ENCODE assay signal across 16 mouse cellular contexts in the genomic region with DNA sequence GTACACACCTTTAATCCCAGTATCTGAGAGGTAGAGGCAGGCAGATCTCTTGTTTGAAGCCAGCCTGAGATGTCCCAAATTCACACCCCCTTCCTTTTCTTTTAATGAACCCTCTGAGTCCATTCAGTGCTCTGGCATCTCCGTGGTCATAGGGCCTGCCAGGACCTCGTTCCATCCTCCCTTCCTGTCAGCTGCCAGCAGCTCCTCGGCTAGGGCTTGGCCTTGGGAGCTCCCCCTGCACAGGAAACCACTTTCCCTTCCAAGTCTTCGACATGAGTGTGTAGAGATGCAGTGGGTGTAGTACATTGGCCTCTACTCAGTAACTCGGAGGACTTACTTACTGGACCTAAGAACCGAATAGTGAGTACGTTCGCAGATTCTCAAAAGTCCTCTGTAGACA. TPM values are rescaled to one million over a fixed set of nuclear protein-coding genes. Genes with fewer than 3 reads are reported as not detected.
DNase-seq lines count a peak whose midpoint lies in the region; ATAC-seq and TF ChIP-seq lines count a peak whose summit lies in the region.
"Had no signal": no experiment of that assay in that cellular context is flagged by ENCODE, and none has a peak within 500 bp of the region (broad histone marks: within the 10 kb centered on the region; RNA-seq: fewer than 3 reads in every experiment).

No protein-coding gene starts in this region.

- no peak for TF ChIP-seq CTCF in kidney, adult 2 months (conservative IDR thresholded peaks at IDR 0.05; ENCODE audit: insufficient read depth, insufficient read length, low read depth, low read length)

- H3K79me2 ChIP-seq in myocyte (ENCODE audit: control insufficient read depth, insufficient read depth) = no peaks in the 10 kb centered on the region

- no peak overlapping the region for H3K27ac ChIP-seq in kidney, adult 2 months (ENCODE audit: insufficient read depth, low read depth, low read length)
- no peak overlapping the region for H3K27ac ChIP-seq in kidney, embryonic 15.5 days
- H3K27ac ChIP-seq: forebrain, embryonic 12.5 days; hindbrain, embryonic 13.5 days; neural tube, embryonic 13.5 days had no signal

- no peak for TF ChIP-seq POLR2A in kidney, adult 2 months (IDR thresholded peaks at IDR 0.05; ENCODE audit: low read depth, low read length)
- no peak for TF ChIP-seq POLR2A in myocyte (IDR thresholded peaks at IDR 0.05; ENCODE audit: insufficient read length, low read depth)

- H3K4me2 ChIP-seq in kidney, embryonic 15.5 days = no peak overlapping the region
- H3K4me2 ChIP-seq in myocyte (ENCODE audit: low read depth) = no peak overlapping the region
- H3K4me2 ChIP-seq: forebrain, embryonic 12.5 days; hindbrain, embryonic 13.5 days; neural tube, embryonic 13.5 days had no signal

- 59% methylated on average over 8 of the region's 8 CpGs for WGBS in kidney, adult 2 months
- 70% methylated on average over 8 of the region's 8 CpGs for WGBS in kidney, embryonic 15.5 days

- no peaks in the 10 kb centered on the region for H3K4me1 ChIP-seq in kidney, adult 2 months (ENCODE audit: control insufficient read depth, insufficient read depth, low read length)
- peaks cover 3% of the 10 kb centered on the region; the same call in 1 of the 2 replicates for H3K4me1 ChIP-seq in kidney, embryonic 15.5 days
- H3K4me1 ChIP-seq: forebrain, embryonic 12.5 days; hindbrain, embryonic 13.5 days; neural tube, embryonic 13.5 days had no signal

- no peak overlapping the region for H3ac ChIP-seq in myocyte (ENCODE audit: control insufficient read depth, insufficient read length)

- peak; percentile 31 for DNase-seq in kidney, adult 2 months
- peak; percentile 14 for DNase-seq in lung, postnatal 14 days
- no peak for DNase-seq in lung, adult 18-20 months
- DNase-seq in Muller cell, postnatal 12 days (ENCODE audit: inconsistent ontology term) = peak; percentile 51
- DNase-seq: gastrocnemius, postnatal 14 days; retina, postnatal 1 day; right cerebral cortex, postnatal 4 days; thymus, adult 18-20 months had no signal

- no peaks in the 10 kb centered on the region for H3K27me3 ChIP-seq in kidney, adult 2 months (replicated peaks; ENCODE audit: control insufficient read depth, insufficient read depth, low read length)
- H3K27me3 ChIP-seq in kidney, embryonic 15.5 days = no peaks in the 10 kb centered on the region
- no peaks in the 10 kb centered on the region for H3K27me3 ChIP-seq in myocyte (ENCODE audit: control insufficient read depth, insufficient read depth, insufficient read length)
- H3K27me3 ChIP-seq: hindbrain, embryonic 13.5 days; neural tube, embryonic 13.5 days had no signal

- H3K9me3 ChIP-seq in kidney, embryonic 15.5 days (replicated peaks) = no peaks in the 10 kb centered on the region
- H3K9me3 ChIP-seq: forebrain, embryonic 12.5 days; G1E; hindbrain, embryonic 13.5 days; neural tube, embryonic 13.5 days had no signal

- no peak overlapping the region for H3K4me3 ChIP-seq in kidney, adult 2 months (ENCODE audit: insufficient read depth, low read depth, low read length)
- H3K4me3 ChIP-seq in kidney, embryonic 15.5 days (replicated peaks) = no peak overlapping the region
- no peak overlapping the region for H3K4me3 ChIP-seq in myocyte
- H3K4me3 ChIP-seq: forebrain, embryonic 12.5 days; hindbrain, embryonic 13.5 days; neural tube, embryonic 13.5 days had no signal

- no peak overlapping the region for H3K9ac ChIP-seq in kidney, embryonic 15.5 days
- H3K9ac ChIP-seq: forebrain, embryonic 12.5 days; hindbrain, embryonic 13.5 days; neural tube, embryonic 13.5 days had no signal

- ATAC-seq in kidney, embryonic 15.5 days (replicated peaks; ENCODE audit: low FRiP score) = no peak
- ATAC-seq in erythroid progenitor cell, adult 5-6 weeks (replicated peaks; ENCODE audit: low FRiP score, poor library complexity, severe bottlenecking) = no peak
- ATAC-seq: CD4-positive, CD25-positive, alpha-beta regulatory T cell, adult 4 months had no signal

- H3K36me3 ChIP-seq in kidney, adult 2 months (ENCODE audit: control insufficient read depth, insufficient read depth, low read length) = no peaks in the 10 kb centered on the region; the same call in none of the 2 replicates
- H3K36me3 ChIP-seq in kidney, embryonic 15.5 days = no peaks in the 10 kb centered on the region
- H3K36me3 ChIP-seq in myocyte (ENCODE audit: control insufficient read depth, insufficient read depth) = no peaks in the 10 kb centered on the region
- H3K36me3 ChIP-seq: forebrain, embryonic 12.5 days; G1E; hindbrain, embryonic 13.5 days; neural tube, embryonic 13.5 days had no signal

TF ChIP-seq in myocyte, 11 proteins besides CTCF, POLR2A, EP300 and RAD21:
- peak in 2 of 3 experiments; percentile 10 to 57 for TF ChIP-seq MYOD1 (IDR thresholded peaks at IDR 0.05; ENCODE audit: control insufficient read depth in 1 of 3, insufficient read length in 2 of 3, low read depth in 2 of 3)
- TF ChIP-seq USF1 (IDR thresholded peaks at IDR 0.05; ENCODE audit: low read depth) = no peak
- TF ChIP-seq MYOG (IDR thresholded peaks at IDR 0.05; ENCODE audit: control insufficient read depth in 1 of 3, insufficient read depth in 1 of 3, insufficient read length in 2 of 3, low read depth in 2 of 3) = peak in 1 of 3 experiments; percentile 62
- no peak for TF ChIP-seq E2F4 (IDR thresholded peaks at IDR 0.05; ENCODE audit: insufficient read depth)

RNA-seq across cellular contexts. Expression of gene Rps17, which starts 29.5 kb away (rescaled TPM):
- 1,243 and 1,376 TPM in 2 replicates for polyA plus RNA-seq in kidney, adult 2 months (2012; rRNA removed)
- polyA plus RNA-seq in kidney, embryonic 15.5 days (2015; fragmentation: Nextera tagmentation; extraction: Ambion mirVana) = 1,359 and 1,501 TPM in 2 replicates
- polyA plus RNA-seq in myocyte (2012; fragmentation: generic; extraction: Trizol) = 2,418 TPM
- total RNA-seq in erythroid progenitor cell, adult 5-6 weeks (2015; ENCODE audit: low replicate concordance) = 680 and 1,163 TPM in 2 replicates
- 771 and 878 TPM in 2 replicates for total RNA-seq in erythroid progenitor cell, adult 5-6 weeks (2017; ENCODE audit: low replicate concordance)

Comparison
In these comparisons a context has a peak if more than half of its experiments do, and no peak if none do; other contexts are left out.
1. DNase-seq: peak in kidney, adult 2 months (single experiment), lung, postnatal 14 days (single experiment) and Muller cell, postnatal 12 days (single experiment); none in lung, adult 18-20 months (0 of 2).